Mouse (Mus musculus) heart, postnatal 0 days (tissue): Measurements from ENCODE around the gene Tbl1xr1.

Experiments
- CTCF ChIP-seq: IDR thresholded peaks from 2 replicates; pipeline ENCODE4 v1.5.1; 2016; ENCODE audit warnings: antibody characterized with exemption, control low read depth, low read depth
- EP300 ChIP-seq: IDR thresholded peaks from 2 replicates; pipeline ENCODE4 v1.6.1; 2016; ENCODE audit warnings: antibody characterized with exemption, low read depth

DNA sequence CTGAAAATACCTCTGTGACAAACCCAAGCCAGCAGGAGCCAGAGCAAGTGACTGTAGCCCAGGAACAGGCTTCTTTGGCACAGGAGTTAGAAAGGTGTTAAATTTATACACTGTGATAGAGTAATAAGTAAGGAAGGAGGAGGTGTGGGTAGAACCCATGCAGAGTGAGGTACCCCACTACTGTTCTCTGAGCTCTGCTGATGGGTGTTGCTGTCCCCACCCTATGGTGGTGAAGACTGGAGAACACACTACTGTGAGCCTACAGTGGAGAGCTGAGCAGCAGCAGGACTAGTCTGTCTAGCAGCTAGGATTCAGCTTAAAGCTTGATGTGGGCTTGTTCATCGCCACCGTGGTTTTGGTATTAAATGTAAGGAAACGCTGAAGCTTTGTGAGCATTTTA, 86.5 kb downstream of the Tbl1xr1 start:
- TF ChIP-seq CTCF (no peak), EP300 (no peak)
